Mouse (Mus musculus): ENCODE measurements around the gene Gabra4. TPM values are rescaled to one million over a fixed set of nuclear protein-coding genes. Genes with fewer than 3 reads are reported as not detected.

Gabra4 gene
- polyA plus RNA-seq, 1 experiment = 1.5 TPM

Other genes starting within 250 kb of the Gabra4 start
- not detected in 2 replicates for gene Cox7b2, start 110.1 kb downstream of the Gabra4 start, polyA plus RNA-seq (2012; rRNA removed)
- gene Gabrb1, start 195 bp downstream of the Gabra4 start, polyA plus RNA-seq (2012; rRNA removed) = 0.61 and 1.2 TPM in 2 replicates

All from gonadal fat pad, adult 2 months (tissue).